Mouse (Mus musculus) ES-Bruce4 (cell line): ENCODE data around the gene Prdm16. TPM values are rescaled to one million over a fixed set of nuclear protein-coding genes. Genes with fewer than 3 reads are reported as not detected.

Source experiments
- H3K27ac ChIP-seq: 2 replicates; pipeline ENCODE4 v1.5.1; 2012; ENCODE audit warnings: low read length, inconsistent platforms; ENCODE audit not compliant: insufficient read depth
- H3K27me3 ChIP-seq: 2 replicates; pipeline ENCODE4 v1.6.1; 2012; ENCODE audit warnings: mild to moderate bottlenecking, low read length, inconsistent platforms; ENCODE audit not compliant: control insufficient read depth, poor library complexity, insufficient read depth, severe bottlenecking
- H3K36me3 ChIP-seq: 2 replicates; pipeline ENCODE4 v1.6.1; 2012; ENCODE audit warnings: inconsistent platforms, mild to moderate bottlenecking, low read length, moderate library complexity; ENCODE audit not compliant: control insufficient read depth, poor library complexity, insufficient read depth, severe bottlenecking
- H3K4me1 ChIP-seq: one replicate; pipeline ENCODE4 v1.8.1; 2011; ENCODE audit warnings: low read length; ENCODE audit not compliant: control insufficient read depth, insufficient read depth
- H3K4me3 ChIP-seq: 2 replicates; pipeline ENCODE4 v1.5.1; 2011; ENCODE audit warnings: low read depth, mild to moderate bottlenecking, low read length
- H3K9ac ChIP-seq: 2 replicates; pipeline ENCODE4 v1.6.1; 2012; ENCODE audit warnings: low read depth, mild to moderate bottlenecking, inconsistent platforms; ENCODE audit not compliant: poor library complexity, severe bottlenecking
- H3K9me3 ChIP-seq: replicated peaks from 2 replicates; pipeline ENCODE4 v1.6.1; 2012; ENCODE audit warnings: mild to moderate bottlenecking, low read length, inconsistent platforms; ENCODE audit not compliant: control insufficient read depth, poor library complexity, insufficient read depth, severe bottlenecking
- CTCF ChIP-seq: IDR thresholded peaks from one replicate; pipeline ENCODE4 v1.8.1; 2011; ENCODE audit warnings: low read depth, low read length
- EP300 ChIP-seq: IDR thresholded peaks from 2 replicates; pipeline ENCODE4 v1.6.1; 2011; ENCODE audit warnings: low read depth, low read length; ENCODE audit not compliant: insufficient read depth
- POLR2A ChIP-seq: IDR thresholded peaks from one replicate; pipeline ENCODE4 v1.8.1; 2011; ENCODE audit warnings: low read length; ENCODE audit not compliant: insufficient read depth
- polyA plus RNA-seq: library from polyadenylated mRNA; stranded (reverse); fragments of >200 nt; gene quantifications from 2 replicates; pipeline ENCODE4 v1.2.4, GENCODE M21; 2011; ENCODE audit warnings: low read depth; ENCODE audit not compliant: missing spikeins, insufficient read depth, insufficient read length

The Prdm16 gene
- polyA plus RNA-seq, 1 experiment, result 3.1 TPM

DNA sequence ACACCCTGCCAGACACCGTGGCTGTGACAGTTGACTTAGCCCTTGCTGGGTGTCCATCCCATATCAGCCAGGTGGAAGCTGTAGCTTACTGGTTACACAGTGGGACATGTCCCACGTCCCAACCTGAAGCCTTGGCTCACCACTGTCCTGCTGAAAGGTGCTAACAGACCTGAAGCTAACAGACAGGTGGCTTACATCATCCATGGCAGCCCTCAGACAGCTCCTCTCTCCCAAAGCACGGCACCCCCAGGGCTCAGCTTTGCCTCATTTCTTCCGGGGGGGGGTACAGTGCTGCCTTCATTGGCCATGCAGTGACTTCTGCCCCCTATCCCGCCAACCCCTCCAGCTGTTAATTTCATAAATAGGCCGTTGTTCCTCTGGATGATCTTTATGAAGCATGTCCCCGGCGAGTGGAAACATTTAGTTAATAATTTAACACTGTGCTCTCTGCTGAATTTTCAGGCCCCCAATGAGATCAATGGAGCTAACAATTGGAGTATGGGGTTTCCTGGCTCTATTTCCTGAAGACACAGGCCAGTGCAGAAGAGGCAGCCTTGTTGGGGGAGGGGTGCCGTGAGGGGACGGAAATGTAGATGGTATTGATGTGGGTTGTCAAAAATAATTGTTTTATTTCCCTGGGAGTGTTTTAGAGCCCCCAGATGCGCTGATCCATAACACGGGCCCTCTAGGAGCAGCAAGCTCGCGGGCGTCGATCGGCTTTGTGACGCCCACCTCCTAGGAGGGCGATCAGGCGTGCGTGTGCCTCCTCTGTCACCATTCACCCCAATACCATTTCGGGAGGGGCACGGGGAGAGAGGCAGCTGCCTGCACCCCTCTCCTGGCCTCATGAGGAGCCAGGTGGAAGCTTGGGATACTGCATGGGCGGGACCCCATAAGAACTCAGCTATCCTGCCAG is 236.2 kb downstream of the Prdm16 start:
- Histone ChIP-seq H3K36me3 (no peaks in the 10 kb centered on the region), H3K9ac (no peak overlapping the region), H3K4me3 (no peak overlapping the region), H3K4me1 (no peaks in the 10 kb centered on the region), H3K9me3 (no peaks in the 10 kb centered on the region), H3K27ac (no peak overlapping the region), H3K27me3 (no peaks in the 10 kb centered on the region)
- TF ChIP-seq POLR2A (no peak), CTCF (no peak), EP300 (no peak)

DNA sequence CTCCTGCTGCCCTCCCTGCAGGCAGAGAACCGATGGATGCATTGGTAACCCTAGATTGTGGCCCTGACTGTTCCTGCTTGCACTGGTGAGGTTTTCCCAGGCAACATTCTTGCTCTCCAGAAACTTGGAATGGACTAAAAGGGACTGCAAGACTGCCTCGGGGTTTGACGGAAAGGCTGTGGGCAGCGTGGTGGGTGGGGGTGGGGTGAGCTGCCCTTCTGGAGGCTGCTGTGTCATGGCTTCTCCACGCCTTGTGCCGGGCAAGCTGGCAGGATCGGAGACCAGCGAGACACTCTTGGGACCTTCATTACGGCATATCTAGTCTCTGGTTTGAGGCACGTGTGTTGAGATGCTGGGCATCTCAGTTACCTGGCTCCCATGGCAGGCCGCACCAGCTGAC is 237.0 kb downstream of the Prdm16 start:
- no peak overlapping the region for H3K27ac ChIP-seq
- H3K9ac ChIP-seq, result no peak overlapping the region
- no peaks in the 10 kb centered on the region for H3K4me1 ChIP-seq
- H3K36me3 ChIP-seq, result no peaks in the 10 kb centered on the region
- H3K4me3 ChIP-seq, result no peak overlapping the region
- H3K9me3 ChIP-seq, result no peaks in the 10 kb centered on the region
- TF ChIP-seq EP300, result no peak
- H3K27me3 ChIP-seq, result no peaks in the 10 kb centered on the region

- H3K9ac ChIP-seq, result no peak overlapping the region
- no peaks in the 10 kb centered on the region for H3K9me3 ChIP-seq
- no peak overlapping the region for H3K4me3 ChIP-seq
- no peaks in the 10 kb centered on the region for H3K4me1 ChIP-seq
- no peaks in the 10 kb centered on the region for H3K36me3 ChIP-seq
- TF ChIP-seq CTCF (no peak), POLR2A (no peak), EP300 (no peak)
- no peaks in the 10 kb centered on the region for H3K27me3 ChIP-seq
- no peak overlapping the region for H3K27ac ChIP-seq
These were observed 239.9 kb downstream of the Prdm16 start for GRCm38 (mm10) chr4:154396652-154397301.

- no peaks in the 10 kb centered on the region for H3K27me3 ChIP-seq
- no peak overlapping the region for H3K27ac ChIP-seq
- no peaks in the 10 kb centered on the region for H3K4me1 ChIP-seq
- H3K4me3 ChIP-seq, result no peak overlapping the region
- TF ChIP-seq POLR2A, result no peak
- no peak for TF ChIP-seq CTCF
- no peak for TF ChIP-seq EP300
- H3K9me3 ChIP-seq, result no peaks in the 10 kb centered on the region
- H3K9ac ChIP-seq, result no peak overlapping the region
- no peaks in the 10 kb centered on the region for H3K36me3 ChIP-seq
These were observed 242.4 kb downstream of the Prdm16 start for GRCm38 (mm10) chr4:154394123-154394722.

DNA sequence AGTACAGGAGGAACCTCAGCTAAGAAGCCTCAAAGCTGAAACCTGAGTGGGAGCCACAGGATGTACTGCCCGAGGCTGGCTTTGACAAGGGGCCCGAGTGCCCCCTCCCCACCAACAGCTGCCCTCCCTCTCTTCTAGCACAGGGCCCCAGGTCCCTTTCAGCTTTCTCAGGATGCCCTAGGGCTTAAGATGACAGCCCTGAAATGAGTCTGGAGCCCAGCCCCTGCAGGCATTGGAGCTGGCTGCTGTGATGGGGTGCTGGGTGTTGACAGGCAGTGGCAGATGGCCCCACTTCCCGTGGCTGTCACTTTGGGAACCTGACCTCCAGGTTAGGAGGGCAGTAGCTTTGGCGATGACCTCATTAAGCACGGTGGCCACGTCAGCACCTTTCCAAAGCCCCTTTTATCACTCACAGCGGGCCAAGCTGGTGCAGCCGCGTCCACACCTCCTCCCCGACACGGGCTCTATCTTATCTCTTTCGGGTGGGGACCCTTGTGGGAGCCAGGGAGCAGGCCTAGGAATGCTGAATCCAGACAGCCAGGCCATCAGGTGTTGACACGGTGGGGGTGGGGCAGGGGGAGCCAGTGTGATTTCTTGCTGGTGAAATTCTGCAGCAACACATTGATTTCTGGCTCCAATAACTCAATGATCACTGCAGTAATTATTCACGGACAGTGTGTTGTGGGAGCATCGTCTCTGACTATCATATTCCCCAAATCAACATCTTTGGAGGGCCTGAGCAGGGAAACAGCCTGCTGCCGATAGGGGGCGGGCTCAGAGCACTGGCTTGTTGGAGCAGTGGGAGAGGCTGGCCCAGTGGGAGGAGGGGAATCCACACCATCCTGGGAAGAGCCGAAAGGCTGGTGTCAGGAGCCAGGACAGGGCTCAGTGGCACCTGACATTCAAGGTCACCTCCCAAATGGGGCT is 243.2 kb downstream of the Prdm16 start:
- Histone ChIP-seq H3K9ac (no peak overlapping the region), H3K4me3 (no peak overlapping the region), H3K4me1 (no peaks in the 10 kb centered on the region), H3K27me3 (no peaks in the 10 kb centered on the region), H3K36me3 (no peaks in the 10 kb centered on the region), H3K9me3 (no peaks in the 10 kb centered on the region), H3K27ac (no peak overlapping the region)
- peak; percentile 69 for TF ChIP-seq CTCF
- no peak for TF ChIP-seq EP300
